Mouse (Mus musculus): ENCODE measurements at regions not wholly inside any gene's neighbourhood (a gene's known extent, or its start where the extent isn't known, plus 50 kb on each side); places are given as distances from the start of the nearest gene placed in this dataset.

GRCm38 (mm10) chr8:35939199-35939598 lies 173.6 kb downstream of the Gm19410 start:
- DNase-seq: no peak

DNA sequence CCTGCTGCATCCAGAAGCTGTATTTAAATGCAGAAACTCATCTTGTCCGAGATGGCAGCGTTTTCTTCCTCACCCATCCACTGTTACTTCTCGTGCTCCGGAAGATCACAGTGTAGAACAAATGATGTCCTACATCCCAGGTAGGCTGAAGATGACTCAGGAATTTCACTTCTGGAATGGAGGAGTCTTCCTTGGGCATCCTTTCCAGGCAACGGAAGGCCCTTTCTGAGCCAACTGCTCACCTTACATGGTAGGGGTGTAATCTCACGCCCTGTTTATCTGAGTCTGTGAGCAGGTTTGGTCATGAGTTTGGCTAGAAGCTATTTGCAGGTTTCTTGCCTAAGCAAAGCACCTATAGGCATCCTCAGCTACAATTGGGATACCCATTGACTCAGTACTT lies 176.9 kb downstream of the Gm19410 start:
- no peak for DNase-seq

GRCm38 (mm10) chr8:35943686-35944085 lies 178.1 kb downstream of the Gm19410 start:
- no peak for DNase-seq

DNA sequence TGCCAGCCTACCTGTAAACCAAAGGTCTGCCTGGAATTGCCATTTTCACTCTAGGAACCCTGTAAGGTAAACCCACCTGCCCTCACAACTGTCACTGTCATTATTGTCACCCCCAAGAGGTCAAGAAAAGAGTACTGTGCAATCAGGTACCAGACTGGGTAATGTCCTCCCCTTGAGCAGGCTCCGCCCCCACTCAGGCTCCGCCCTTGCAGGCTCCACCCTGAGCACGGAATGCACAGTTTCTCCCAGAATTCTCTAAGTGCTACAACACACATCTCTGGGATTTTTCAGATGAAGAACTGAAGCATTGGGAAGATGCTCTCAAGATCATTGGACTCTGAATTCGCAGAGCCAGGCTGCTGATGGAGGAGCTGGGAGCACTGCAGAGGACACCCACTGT lies 178.9 kb downstream of the Gm19410 start:
- DNase-seq: no peak

DNA sequence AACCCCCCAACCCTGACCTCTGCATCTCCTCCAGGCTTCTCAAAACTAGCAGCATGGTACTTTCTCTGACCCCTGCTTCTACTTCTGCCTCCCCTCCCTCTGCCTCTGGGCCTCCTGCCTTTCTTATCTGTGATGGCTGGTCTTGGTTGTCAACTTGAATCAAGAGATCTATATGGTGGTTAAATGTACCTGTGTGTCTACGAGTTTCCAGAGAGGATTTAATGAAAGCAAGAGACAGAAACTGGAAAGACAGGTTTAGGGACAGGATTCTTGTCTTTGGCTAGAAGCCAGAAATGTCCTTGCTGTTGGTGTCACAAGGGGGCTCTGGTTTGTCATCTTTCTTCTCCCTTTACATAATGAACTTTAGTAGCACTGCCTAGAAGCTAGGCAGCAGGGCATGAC lies 180.9 kb downstream of the Gm19410 start:
- DNase-seq: peak; percentile 21

DNA sequence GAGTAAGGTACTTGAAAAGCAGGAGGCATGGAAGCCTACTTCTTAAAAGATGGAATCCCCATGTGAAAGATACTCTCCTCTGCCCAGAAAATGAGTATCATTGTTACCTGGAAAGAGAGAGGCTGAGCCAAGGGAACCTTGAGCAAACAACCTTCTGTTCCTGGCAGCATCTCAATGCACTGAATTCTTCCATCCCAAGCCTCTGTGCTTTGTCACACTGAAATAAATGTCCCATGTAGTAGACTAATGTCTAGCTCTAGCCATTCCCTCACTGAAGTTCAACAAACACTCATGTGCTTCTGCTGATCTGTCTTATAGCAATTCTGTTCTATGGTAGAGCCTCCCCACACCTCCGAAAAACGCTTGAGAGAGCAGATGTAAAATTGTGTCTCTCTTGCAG lies 182.6 kb downstream of the Gm19410 start:
- DNase-seq: no peak

GRCm38 (mm10) chr8:35948751-35949183 lies 183.2 kb downstream of the Gm19410 start:
- DNase-seq: no peak

GRCm38 (mm10) chr8:35955506-35955905 lies 189.9 kb downstream of the Gm19410 start:
- no peak for DNase-seq

DNA sequence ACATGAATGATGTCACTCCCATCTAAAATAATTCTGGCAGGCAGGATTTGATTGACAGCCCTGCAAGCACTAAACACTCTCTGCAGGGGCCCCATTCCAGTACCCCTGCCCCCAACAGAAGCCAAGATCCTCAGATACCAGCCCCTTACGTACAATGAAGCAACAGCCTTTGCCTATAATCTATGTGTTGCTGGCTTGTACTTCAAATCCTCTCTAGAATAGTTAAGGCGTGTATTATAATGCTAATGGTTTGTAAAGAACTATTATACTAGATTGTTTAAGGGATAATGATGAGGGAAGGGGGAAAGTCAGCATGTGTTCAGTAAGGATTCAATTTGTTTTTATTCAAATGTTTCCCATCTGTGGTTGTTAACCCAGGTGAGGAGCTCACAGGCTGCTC lies 190.7 kb downstream of the Gm19410 start:
- no peak for DNase-seq

GRCm38 (mm10) chr8:35959201-35959600 lies 193.6 kb downstream of the Gm19410 start:
- DNase-seq: no peak

DNA sequence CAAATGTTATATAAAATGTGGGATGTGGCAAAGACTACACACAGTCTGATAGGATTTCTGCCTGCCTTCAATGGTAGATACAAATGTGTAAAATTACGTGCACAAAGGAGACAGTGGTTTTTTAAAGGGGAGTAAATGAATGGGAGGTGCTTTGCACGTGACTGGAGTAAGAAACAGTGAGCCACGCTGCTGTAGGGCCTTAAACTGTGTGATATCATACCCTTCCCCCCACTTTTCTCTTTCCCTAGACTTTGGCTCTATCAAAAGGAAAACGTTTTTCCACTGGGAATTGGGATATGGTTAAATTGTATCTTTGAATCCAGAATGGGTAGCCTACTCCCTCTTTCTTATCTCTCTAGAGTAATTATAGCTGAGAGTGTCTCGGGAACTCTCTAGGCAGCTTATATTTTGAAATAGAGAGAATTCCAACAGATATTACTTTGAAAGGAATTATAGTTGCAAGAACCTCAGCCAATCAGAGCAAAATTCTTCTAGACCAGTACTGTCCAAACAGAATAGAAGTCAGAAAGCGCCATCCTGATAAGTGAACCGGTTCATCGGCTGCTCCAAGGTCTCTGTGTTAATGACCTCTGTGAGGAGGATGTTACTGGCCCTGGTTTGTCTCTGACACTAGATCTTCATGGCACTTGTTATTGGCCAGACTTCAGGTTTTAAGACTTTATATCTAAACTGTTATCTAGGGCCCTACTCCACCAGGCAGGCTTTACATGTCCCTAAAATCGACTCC lies 195.5 kb downstream of the Gm19410 start:
- no peak for DNase-seq

GRCm38 (mm10) chr8:35961615-35962220 lies 196.1 kb downstream of the Gm19410 start:
- DNase-seq: peak; percentile 41

DNA sequence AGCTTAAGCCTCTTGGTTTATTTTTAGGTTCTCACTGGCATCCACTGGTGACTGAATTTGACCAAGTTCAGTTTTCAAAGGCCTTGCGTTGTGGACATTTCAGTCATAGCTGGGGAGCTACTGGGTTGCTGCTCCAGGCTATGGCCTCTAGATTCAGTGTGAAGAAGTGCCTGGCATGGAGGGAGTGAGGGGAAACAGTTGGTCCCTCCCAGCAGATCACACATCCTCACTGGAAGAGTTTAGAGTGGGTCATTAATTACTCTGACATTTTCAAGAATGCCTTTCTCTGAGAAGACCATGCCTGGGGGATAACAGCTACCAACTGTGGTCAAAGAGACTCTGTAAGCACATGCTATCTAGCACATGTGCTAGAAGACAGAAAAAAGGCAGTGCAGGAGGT lies 199.3 kb downstream of the Gm19410 start:
- DNase-seq: no peak

DNA sequence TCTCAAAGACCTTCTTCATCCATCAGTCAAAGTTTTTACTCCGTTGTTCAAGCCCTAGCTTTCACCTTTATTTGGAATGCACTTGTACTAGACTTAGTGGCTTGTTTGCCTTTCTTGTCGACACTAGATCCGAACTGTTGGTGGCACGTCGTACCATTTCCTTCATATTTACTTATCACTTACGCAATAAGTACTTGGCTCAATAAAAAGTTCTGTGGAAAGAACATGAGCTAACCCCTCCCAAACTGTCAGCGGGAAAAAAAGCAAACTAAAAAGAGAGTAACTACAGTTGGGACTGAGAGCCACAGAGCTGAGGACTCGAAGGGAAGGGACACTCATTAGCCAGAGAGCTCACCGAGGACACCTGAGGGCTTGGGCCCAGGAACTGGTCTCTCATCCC lies 202.8 kb downstream of the Gm19410 start:
- DNase-seq: no peak

DNA sequence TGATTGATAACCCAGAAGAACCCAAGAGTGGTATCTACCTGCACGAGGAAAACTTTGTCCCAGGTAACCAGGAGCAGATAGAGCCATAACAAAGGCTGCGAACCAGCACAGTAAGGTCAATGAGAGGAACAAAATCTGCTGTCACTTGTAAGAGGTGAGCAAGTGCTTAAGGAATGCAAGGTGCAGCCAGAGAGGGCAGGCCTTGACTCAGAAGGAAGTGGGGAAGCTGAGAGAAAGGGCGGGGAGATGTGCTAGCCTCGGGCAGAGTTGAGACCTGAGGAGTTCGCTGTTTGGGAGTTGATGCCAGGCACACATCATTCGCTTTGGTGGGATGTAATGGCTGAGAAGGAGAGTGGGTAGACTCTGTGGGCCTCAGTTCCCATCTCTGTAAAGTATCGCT lies 205.5 kb downstream of the Gm19410 start:
- no peak for DNase-seq

GRCm38 (mm10) chr8:35974323-35975029 lies 208.9 kb downstream of the Gm19410 start:
- peak; percentile 82 for DNase-seq

- DNase-seq: no peak
Observed at GRCm38 (mm10) chr8:35979638-35980255, 214.2 kb downstream of the Gm19410 start.

GRCm38 (mm10) chr8:35983083-35983482 lies 217.5 kb downstream of the Gm19410 start:
- no peak for DNase-seq

DNA sequence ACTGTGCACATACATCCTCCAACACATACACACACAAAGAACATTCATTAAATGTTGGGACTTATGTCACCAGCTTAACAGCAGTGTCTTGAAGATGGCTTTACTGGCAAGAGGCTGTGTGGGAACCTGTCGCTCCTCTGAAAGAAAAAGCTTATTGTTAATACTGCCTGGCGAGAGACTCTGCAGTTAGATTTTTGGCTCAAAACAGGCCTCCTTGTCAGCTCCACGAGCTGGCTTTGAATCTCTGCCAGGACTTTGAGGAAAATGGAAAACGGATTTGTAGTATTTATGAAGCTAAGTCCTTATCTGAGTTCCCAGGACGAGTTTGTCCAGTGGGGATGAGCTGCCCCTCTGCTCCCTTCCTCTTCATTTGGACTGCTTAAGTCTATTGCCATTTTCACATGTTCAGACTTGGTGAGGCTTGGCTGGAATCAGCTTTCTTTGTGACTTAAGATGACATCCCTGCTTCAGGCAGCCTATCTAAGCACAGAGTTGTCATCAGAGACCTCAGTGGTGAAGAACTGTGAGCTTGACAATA lies 219.6 kb downstream of the Gm19410 start:
- DNase-seq: peak; percentile 46

GRCm38 (mm10) chr8:35987327-35987726 lies 221.7 kb downstream of the Gm19410 start:
- no peak for DNase-seq

DNA sequence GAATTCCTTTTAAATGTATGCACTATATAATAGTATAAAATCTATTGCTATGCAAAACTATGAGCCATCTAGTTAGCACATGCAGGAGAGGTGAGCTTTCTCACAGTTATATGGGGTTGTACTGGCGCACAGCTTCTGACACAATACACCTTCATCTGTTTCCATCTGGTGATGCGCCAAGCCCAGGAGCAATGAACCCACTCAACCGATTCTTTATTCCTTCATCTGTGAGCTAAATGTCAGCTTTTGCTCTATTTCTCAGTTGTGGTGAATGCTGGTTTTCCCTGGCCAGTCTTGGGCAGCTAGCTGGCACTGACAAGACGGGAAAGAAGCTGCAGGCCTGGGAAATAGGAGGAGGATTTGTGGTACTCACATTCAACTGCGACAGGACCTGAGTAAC lies 225.4 kb downstream of the Gm19410 start:
- no peak for DNase-seq

- no peak for DNase-seq
Observed at GRCm38 (mm10) chr8:35991936-35992603, 226.5 kb downstream of the Gm19410 start.

Measured in kidney, postnatal 10 days (tissue).